Mouse (Mus musculus): ENCODE results near the gene Slbp.

The Slbp gene

GRCm38 (mm10) chr5:33681611-33682388 is 29.4 kb upstream of the Slbp start:
- DNase-seq (ENCODE audit: low spot score in 2 of 2): no peak

GRCm38 (mm10) chr5:33681044-33681443 is 28.7 kb upstream of the Slbp start:
- no peak for DNase-seq (ENCODE audit: low spot score in 2 of 2)

GRCm38 (mm10) chr5:33678244-33678643 is 25.9 kb upstream of the Slbp start:
- no peak for DNase-seq (ENCODE audit: low spot score in 2 of 2)

- peak in 1 of 2 experiments; percentile 31 for DNase-seq (ENCODE audit: low spot score in 2 of 2)
Measured at GRCm38 (mm10) chr5:33675964-33676363, 23.6 kb upstream of the Slbp start.

GRCm38 (mm10) chr5:33674439-33674838 is 22.1 kb upstream of the Slbp start:
- no peak for DNase-seq (ENCODE audit: low spot score in 2 of 2)

GRCm38 (mm10) chr5:33671659-33672058 is 19.3 kb upstream of the Slbp start:
- no peak for DNase-seq (ENCODE audit: low spot score in 2 of 2)

DNA sequence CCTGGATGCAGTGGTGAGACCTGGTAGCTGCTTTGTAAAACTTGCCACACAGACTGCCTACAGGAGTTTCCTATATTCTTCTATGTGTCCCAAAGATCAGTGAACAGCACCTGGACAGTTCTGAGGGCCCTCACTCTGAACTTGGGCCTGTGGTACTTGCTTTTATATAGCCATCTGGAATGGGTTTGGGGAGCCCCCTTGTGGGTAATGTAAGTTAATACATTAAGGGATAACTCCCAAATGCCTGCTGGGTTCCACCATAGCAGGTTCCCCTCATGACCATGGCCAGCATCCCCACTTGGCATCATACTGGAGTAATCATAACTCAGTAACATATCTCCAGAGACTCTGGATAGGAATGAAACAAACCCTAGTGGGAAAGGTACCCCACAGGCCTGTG is 15.8 kb upstream of the Slbp start:
- no peak for DNase-seq (ENCODE audit: low spot score in 2 of 2)

- no peak for DNase-seq (ENCODE audit: low spot score in 2 of 2)
Measured at GRCm38 (mm10) chr5:33658664-33659050, 6.3 kb upstream of the Slbp start.

- DNase-seq (ENCODE audit: low spot score in 2 of 2): peak; percentile 97 to 98
Measured at GRCm38 (mm10) chr5:33657787-33658663, 5.7 kb upstream of the Slbp start, which contains the start of the genes Tacc3 and Tmem129. TSS of gene Tacc3 (plus strand) at chr5:33658128. TSS of gene Tmem129 (minus strand) at chr5:33658416.

DNA sequence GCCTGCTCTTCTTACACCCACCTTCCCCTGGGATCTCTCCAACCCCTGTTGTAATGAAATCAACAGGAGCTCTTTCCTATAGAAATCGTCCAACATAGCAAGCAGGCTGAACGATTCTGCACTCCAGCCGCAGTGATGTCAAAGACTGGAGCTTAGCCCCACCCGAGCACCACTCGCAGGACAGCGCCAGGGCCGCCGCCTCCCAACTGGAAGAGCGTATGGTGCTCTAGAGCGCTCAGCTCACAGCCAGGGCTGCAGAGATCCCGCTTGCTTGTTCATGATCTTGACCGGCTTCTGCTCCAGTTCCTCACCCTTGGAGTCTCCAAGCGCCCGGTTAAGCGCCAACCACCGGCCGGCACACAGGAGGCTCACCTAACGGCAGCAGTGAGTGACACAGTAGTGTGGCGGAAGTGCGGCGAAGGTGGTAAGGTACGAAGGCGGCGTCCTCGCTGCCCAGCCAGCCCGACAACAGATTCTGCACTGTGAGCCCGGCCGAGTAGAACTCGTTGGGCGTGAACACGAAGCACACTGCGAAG is 4.9 kb upstream of the Slbp start:
- no peak for DNase-seq (ENCODE audit: low spot score in 2 of 2)

DNA sequence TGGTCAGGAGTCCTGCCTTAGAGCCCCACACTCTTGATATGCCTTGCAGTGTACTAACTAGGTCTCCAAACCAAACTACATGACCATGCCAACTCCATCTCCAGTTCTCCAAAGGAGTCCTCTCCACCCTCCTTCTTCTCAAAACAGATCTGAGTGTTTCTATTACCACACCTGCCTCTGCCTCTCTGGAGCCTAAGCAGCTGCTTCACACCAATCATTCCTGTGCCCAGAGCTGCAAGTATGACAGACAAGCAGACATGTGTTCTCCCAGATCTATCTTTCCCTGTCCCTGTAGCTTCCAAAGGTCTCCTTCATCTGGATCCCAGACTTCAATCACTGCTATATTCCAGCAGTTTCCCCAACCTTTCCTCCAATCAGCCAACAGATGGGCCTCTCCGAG is 4.4 kb upstream of the Slbp start:
- DNase-seq (ENCODE audit: low spot score in 2 of 2): no peak

DNA sequence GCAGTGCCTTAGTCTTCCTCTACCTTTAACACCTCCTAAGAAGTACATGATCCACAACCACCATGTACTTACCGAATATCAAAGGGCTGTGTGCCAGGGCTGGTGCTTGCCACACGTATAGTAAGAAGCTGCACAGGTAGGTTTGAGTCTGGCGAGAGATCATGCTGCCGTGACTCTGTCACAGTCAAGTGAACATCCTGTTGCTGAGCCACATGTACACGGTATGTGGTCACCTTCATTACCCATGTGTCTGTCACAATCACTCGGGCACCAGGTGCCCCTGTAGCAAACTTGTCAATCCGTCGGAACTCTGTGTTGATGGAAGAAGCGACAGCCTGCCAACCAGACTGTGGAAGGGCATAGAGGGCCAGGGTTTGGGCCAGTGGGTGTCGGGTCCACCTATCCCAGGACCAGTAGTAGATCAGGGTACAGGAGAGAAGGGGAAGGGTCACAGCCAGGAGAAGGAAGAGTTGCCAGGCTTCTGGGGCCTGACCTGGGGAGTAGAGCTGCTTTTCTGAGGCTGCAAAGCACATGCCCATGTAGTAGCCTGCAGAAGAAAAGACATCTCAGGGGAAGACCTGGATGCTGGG is 3.0 kb upstream of the Slbp start:
- DNase-seq (ENCODE audit: low spot score in 2 of 2): no peak

DNA sequence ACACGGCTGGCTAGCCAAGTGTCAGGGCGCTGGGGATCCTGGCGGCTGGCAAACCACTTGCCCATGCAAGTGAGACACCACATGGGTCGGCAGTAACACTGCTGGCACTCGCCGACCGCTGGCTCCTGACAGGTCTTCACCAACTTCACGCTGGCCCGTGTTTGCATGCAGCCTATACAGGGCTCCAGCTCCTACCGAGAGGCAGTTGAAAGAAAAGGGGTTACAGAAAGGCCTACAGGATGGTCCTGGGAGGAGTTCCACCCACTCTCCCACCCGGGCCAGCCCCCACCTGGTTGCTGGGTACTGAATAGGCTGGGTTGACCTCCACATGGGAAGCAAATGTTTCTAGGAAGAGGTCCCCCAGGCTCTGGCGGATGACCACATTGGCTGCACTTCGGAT is 2.0 kb upstream of the Slbp start:
- no peak for DNase-seq (ENCODE audit: low spot score in 2 of 2)

DNA sequence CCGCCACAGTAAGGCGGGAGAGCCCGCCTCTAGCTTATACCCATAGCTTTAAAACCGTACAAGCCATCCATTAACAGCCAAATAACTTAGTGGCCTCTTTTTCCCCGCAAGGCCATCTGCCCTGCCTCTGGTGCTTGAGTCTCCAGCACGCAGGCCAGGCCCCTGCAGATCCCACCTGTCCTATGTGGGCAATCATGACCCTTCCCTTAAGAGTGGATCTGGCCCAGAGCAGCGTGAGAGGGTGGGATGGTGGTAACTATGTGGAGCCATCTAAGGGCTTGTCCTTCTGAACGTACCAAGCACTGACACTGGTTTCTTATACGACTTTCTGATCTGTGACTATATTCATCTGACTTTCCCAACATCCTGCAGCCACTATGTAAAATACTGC is 404 bp upstream of the Slbp start:
- no peak for DNase-seq (ENCODE audit: low spot score in 2 of 2)

GRCm38 (mm10) chr5:33651541-33651920 is 843 bp downstream of the Slbp start:
- DNase-seq (ENCODE audit: low spot score in 2 of 2): no peak

DNA sequence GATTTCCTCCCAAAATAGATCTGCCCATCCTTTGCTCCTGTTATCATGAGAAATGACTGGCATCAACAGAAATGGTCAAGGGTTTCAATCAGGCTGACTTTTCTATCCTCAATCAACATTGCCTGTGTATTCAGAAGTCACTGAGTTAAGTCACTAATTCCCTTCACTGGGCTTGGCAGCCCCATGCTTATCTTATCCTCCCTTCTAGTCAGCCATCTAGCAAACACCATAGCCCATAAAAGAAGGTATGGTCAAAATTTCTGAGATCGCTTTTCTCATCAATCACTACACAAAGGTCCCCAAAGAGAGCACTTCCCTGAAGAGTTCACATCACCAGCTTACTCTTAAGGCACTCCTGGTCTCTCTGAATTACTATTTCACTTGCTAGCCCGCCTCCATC is 1.4 kb downstream of the Slbp start:
- no peak for DNase-seq (ENCODE audit: low spot score in 2 of 2)

DNA sequence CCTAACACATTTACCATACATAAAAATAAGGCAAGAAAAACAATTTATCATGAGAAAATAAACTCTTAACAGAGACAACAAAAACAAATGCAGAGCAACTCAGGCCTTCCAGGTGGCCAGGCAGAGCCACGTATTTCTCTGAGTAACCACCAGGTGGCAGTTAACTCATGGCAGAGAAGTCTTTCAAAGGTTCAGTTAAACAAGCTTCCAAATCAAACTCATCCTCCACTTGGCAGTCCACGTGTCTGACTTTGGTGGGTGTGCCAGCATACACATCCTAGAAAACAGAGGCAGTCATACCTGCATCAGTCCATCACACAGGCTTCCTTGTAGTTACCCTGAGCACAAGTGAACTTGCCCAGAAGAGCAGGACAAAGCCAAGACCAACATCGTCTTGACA is 11.7 kb downstream of the Slbp start:
- peak in 1 of 2 experiments; percentile 27 for DNase-seq (ENCODE audit: low spot score in 2 of 2)

GRCm38 (mm10) chr5:33638826-33639225 is 13.5 kb downstream of the Slbp start:
- no peak for DNase-seq (ENCODE audit: low spot score in 2 of 2)

DNA sequence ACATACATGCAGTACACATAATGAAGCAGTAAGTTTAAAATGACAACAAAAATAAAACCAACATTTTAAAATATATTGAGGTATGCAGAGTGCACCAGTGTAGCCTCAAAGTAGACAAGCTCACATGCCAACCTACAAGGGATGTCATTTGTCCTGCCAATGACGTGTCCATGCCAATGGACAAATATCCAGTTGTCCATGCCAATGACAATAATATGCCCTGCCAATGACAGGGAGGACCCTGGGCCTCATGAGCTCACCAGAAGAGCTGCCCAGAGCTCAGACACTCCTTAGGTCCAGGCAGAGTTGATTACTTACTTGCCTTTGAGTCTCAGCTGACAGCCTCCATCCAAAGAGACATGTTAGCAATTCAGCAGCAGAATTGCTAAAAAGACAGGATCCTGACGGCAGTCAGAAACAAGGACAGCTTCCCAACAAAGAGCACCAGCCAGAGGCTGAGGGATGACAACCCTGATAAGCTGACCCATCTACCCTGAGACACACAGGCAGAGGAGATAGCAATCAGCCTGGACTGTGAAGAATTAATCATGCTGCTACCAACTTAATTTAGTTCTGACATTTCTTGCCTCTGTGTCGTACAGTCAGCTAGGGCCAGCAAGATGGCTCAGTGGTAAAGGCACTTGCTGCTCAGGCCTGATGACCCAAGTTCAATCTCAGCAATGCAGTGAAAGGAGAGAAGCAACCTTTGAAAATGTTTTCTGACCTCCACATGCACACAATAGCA is 14.6 kb downstream of the Slbp start:
- DNase-seq (ENCODE audit: low spot score in 2 of 2): no peak

DNA sequence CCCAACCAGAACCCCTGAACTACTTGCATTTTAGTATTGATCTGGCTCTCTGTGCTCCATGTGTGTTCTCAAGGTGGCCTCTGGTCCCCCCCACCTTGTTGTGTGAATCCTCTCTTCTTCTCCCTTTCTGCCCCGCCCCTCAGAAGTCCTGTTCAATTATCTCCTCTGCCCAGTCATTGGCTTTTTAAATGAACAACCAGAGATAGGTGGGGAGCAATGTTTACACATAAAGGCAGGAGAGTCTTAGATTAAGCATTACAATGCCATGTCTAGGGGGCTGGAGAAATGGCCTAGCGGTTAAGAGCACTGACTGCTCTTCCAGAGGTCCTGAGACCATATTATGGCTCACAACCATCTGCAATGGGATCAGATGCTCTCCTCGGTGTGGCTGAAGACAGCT is 17.0 kb downstream of the Slbp start:
- no peak for DNase-seq (ENCODE audit: low spot score in 2 of 2)

DNA sequence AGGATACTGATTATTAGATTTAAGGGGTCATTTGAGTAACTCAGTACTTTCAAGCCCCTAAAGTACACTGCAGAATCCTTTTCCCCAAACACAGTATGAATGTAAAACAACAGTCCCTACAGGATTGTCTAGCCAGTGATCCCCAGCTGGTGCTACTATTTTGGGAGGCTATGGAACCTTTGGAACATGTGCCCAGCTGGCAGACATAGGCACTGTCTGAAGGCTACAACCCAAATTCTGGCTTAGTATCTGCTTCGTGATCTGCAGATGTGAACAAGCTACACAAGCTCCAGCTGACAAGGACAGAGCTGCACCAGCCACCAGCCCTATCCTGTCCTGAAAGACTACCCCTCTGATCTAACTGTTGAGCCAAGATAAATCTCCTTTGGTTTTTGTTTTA is 19.8 kb downstream of the Slbp start:
- no peak for DNase-seq (ENCODE audit: low spot score in 2 of 2)

DNA sequence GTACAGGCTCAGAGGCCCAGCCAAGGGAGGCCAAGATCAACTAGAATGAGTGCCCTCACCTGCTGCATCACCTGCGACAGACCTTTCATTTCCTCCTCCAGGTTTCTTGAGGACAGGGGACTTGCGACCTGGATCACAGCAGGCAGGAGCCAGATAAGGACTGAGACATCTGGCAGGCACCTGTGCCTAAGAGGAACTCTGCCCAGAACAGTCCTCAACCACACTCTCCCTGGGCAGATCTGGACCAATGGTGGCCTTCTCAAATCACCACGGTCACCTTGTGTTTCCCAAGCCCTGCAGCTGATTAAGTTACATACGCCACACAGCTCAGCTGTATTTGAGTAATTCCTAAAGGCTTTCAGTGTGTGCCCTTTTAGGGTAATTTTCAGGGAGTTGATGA is 21.8 kb downstream of the Slbp start:
- DNase-seq (ENCODE audit: low spot score in 2 of 2): no peak

Data from urinary bladder, postnatal 36 days (tissue).